Mouse (Mus musculus): ENCODE measurements at regions not wholly inside any gene's neighbourhood (a gene's known extent, or its start where the extent isn't known, plus 50 kb on each side); places are given as distances from the start of the nearest gene placed in this dataset.
A peak's percentile ranks its signal among the peaks of the same experiment; 100 is the strongest.

DNA sequence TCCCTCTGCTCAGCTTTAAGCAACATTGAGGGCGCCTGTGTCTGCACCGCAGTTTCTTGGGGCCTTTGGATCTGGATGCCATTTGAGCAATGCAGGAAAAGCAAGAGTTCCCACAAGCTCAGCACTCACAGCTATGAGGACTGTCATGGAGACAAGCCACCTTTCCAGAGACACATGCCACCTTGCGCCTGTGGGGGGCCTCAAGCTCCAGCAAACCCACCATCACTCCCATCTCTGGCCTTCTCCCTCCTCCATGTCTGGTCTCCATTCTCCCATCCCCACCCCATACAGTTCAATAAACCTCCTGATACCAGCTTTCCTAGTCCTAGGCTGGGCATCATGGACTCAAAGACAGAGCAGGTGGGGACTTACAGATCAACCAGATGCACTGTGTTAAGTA, 97.8 kb downstream of the Wdr11 start:
- H3K4me2 ChIP-seq (ENCODE audit: low read depth, low read length): no peak overlapping the region
- H3K27ac ChIP-seq (replicated peaks; ENCODE audit: low read depth, low read length): no peak overlapping the region
- H3K9me3 ChIP-seq (ENCODE audit: control insufficient read depth, low read length): no peaks in the 10 kb centered on the region
- no peak overlapping the region for H3K4me3 ChIP-seq (ENCODE audit: low read depth, low read length)
- WGBS: 96% methylated on average over 3 of the region's 3 CpGs
- H3K36me3 ChIP-seq (ENCODE audit: control insufficient read depth, insufficient read depth, low read length): no peaks in the 10 kb centered on the region
- ATAC-seq (ENCODE audit: low read depth) (no peak), DNase-seq (ENCODE audit: low spot score) (no peak)
- H3K9ac ChIP-seq (ENCODE audit: low read depth, low read length): no peak overlapping the region
- H3K27me3 ChIP-seq (replicated peaks; ENCODE audit: control insufficient read depth, insufficient read depth, low read length): no peaks in the 10 kb centered on the region
- H3K4me1 ChIP-seq (ENCODE audit: control insufficient read depth, insufficient read depth, low read length): peaks cover 20% of the 10 kb centered on the region

DNA sequence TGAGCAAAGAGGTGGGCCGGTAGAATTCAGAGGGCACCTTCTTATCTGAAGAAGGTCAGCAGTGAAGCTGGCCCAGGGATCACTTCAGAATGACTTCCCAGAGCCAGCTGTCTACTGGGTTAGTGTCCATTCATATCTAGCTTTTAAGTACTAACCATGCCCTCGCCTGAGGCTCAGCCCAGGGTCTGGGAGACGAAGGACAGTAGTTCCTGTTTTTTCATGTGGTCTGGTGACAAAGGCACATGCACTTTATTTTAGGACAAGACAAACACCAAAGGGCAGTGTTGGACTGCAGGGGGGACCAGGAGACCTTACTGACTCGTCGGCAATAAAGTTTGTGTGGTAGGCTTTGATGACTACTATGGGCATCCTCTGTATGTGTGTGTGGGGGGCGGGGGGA, 99.2 kb downstream of the Wdr11 start:
- no peak overlapping the region; the same call in 1 of the 2 replicates for H3K27ac ChIP-seq (replicated peaks; ENCODE audit: low read depth, low read length)
- ATAC-seq (ENCODE audit: low read depth): no peak

DNA sequence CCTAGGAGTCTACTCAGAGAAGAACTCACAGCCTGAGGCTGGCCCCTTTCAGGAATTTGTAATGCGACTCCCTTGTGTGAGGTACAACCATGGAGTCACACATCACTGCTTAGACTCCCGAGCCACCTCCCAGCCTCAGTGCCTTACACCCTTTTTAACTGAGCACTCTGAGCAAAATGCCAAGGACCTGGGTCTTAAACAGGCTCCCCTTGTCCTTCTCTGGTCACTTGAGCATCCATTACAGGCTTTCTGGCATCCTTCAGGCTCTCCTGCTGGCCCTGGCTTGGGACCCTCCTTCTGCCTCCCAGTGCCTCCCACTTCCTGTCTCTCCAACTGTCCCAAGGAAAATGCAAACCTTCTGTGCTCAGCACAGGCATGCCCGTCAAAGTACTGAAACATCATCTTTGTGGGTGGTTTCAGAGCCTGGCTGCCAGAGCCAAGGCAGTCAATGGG, 100.0 kb downstream of the Wdr11 start:
- H3K27ac ChIP-seq (replicated peaks; ENCODE audit: low read depth, low read length): peak overlapping the region; percentile 74
- peaks cover 11% of the 10 kb centered on the region; the same call in 1 of the 2 replicates for H3K4me1 ChIP-seq (ENCODE audit: control insufficient read depth, insufficient read depth, low read length)
- WGBS: 16% methylated on average over 3 of the region's 3 CpGs
- no peaks in the 10 kb centered on the region for H3K27me3 ChIP-seq (replicated peaks; ENCODE audit: control insufficient read depth, insufficient read depth, low read length)
- ATAC-seq (ENCODE audit: low read depth): peak; percentile 80
- H3K9me3 ChIP-seq (ENCODE audit: control insufficient read depth, low read length): no peaks in the 10 kb centered on the region
- H3K9ac ChIP-seq (ENCODE audit: low read depth, low read length): no peak overlapping the region
- no peak overlapping the region for H3K4me3 ChIP-seq (ENCODE audit: low read depth, low read length)
- no peak overlapping the region for H3K4me2 ChIP-seq (ENCODE audit: low read depth, low read length)
- peak; percentile 78 for DNase-seq (ENCODE audit: low spot score)
- no peaks in the 10 kb centered on the region for H3K36me3 ChIP-seq (ENCODE audit: control insufficient read depth, insufficient read depth, low read length)

More for the DNA sequence above, 99.2 kb downstream of the Wdr11 start:
- H3K9ac ChIP-seq (ENCODE audit: low read depth, low read length): no peak overlapping the region
- H3K27me3 ChIP-seq (replicated peaks; ENCODE audit: control insufficient read depth, insufficient read depth, low read length): no peaks in the 10 kb centered on the region
- H3K4me3 ChIP-seq (ENCODE audit: low read depth, low read length): no peak overlapping the region
- DNase-seq (ENCODE audit: low spot score): no peak
- 83% methylated on average over 6 of the region's 6 CpGs for WGBS
- H3K9me3 ChIP-seq (ENCODE audit: control insufficient read depth, low read length): no peaks in the 10 kb centered on the region
- H3K4me1 ChIP-seq (ENCODE audit: control insufficient read depth, insufficient read depth, low read length): peaks cover 16% of the 10 kb centered on the region
- no peak overlapping the region for H3K4me2 ChIP-seq (ENCODE audit: low read depth, low read length)
- no peaks in the 10 kb centered on the region for H3K36me3 ChIP-seq (ENCODE audit: control insufficient read depth, insufficient read depth, low read length)

DNA sequence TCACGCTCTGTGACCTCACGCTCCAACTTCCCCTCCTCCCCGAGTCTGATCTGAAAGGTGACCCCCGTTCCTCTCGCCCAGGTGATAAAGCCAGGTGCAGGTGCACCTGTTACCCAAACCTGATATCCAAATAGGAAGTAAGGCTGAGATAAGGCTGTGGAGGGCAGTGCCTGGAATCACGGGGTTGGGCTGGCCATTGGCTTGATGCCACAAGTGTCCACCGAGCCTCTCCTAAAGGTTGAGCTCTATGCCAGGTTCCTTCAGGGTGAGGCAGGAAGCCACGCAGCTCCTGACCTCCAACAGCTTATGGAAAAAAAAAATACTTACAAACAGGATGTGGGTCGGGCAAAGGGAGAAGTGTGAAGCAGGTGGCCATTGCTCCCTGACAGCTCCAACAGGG, 102.0 kb downstream of the Wdr11 start:
- no peak overlapping the region for H3K27ac ChIP-seq (replicated peaks; ENCODE audit: low read depth, low read length)
- no peak overlapping the region for H3K4me2 ChIP-seq (ENCODE audit: low read depth, low read length)
- no peaks in the 10 kb centered on the region for H3K27me3 ChIP-seq (replicated peaks; ENCODE audit: control insufficient read depth, insufficient read depth, low read length)
- no peaks in the 10 kb centered on the region for H3K9me3 ChIP-seq (ENCODE audit: control insufficient read depth, low read length)
- peaks cover 4% of the 10 kb centered on the region; the same call in 1 of the 2 replicates for H3K4me1 ChIP-seq (ENCODE audit: control insufficient read depth, insufficient read depth, low read length)
- H3K36me3 ChIP-seq (ENCODE audit: control insufficient read depth, insufficient read depth, low read length): no peaks in the 10 kb centered on the region
- ATAC-seq (ENCODE audit: low read depth): no peak
- DNase-seq (ENCODE audit: low spot score): no peak
- H3K9ac ChIP-seq (ENCODE audit: low read depth, low read length): no peak overlapping the region
- H3K4me3 ChIP-seq (ENCODE audit: low read depth, low read length): no peak overlapping the region
- 79% methylated on average over 9 of the region's 9 CpGs for WGBS

DNA sequence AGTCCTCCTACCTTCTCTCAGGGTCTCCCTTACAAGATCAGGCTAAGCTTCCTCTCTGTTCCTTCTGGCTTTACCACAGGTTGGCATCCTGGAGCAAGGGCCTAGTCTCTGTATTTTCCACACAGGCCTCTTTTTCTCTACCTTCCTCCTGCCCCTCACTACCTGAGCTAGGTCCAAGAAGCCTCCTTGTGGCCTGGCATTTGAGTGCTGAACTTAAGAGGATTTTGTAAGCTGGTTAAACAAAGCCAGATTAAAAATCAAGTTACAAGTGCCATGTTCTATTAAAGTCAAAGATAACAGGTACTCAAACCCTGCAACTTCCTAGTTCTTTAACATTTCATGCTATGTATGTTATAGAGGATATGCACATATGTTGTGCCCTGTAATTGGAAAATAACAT, 102.5 kb downstream of the Wdr11 start:
- Histone ChIP-seq H3K27ac (replicated peaks; ENCODE audit: low read depth, low read length) (no peak overlapping the region), H3K4me1 (ENCODE audit: control insufficient read depth, insufficient read depth, low read length) (peaks cover 4% of the 10 kb centered on the region; the same call in 1 of the 2 replicates), H3K4me2 (ENCODE audit: low read depth, low read length) (no peak overlapping the region), H3K36me3 (ENCODE audit: control insufficient read depth, insufficient read depth, low read length) (no peaks in the 10 kb centered on the region), H3K4me3 (ENCODE audit: low read depth, low read length) (no peak overlapping the region), H3K9ac (ENCODE audit: low read depth, low read length) (no peak overlapping the region), H3K27me3 (replicated peaks; ENCODE audit: control insufficient read depth, insufficient read depth, low read length) (no peaks in the 10 kb centered on the region), H3K9me3 (ENCODE audit: control insufficient read depth, low read length) (no peaks in the 10 kb centered on the region)
- no peak for DNase-seq (ENCODE audit: low spot score)
- no peak for ATAC-seq (ENCODE audit: low read depth)

DNA sequence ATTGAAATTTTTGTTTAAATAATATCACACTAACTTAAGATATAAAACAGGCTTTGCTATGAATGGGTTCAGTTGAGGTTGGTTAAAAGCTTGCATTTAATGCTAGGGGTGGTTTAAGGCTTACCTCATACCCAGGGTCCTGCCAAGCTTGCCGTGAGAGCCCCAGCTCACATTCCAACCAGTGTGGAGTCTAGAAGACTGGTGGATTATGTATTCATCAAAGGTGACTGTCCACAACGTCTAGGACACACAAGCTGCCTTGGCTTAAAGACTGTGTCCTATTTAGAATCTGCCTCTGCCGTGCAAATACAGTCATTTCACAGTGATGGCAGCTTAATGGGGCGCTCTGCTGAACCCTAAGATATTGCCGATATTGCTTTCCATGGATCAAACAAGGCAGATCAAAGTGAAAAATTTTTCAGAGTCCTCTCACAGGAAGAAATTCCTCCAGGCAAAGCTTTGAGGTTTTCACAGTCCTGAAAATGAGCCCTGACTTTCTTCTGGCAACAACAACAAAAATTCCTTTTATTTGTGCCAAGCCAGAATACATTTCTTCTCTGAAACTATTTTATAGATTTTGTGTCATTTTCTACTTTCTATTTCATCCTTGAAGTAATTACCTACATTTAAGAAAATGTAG, 108.4 kb downstream of the Wdr11 start:
- 37% methylated on average over 5 of the region's 5 CpGs for WGBS
- ATAC-seq (ENCODE audit: low read depth): no peak
- no peak overlapping the region for H3K27ac ChIP-seq (replicated peaks; ENCODE audit: low read depth, low read length)
- H3K36me3 ChIP-seq (ENCODE audit: control insufficient read depth, insufficient read depth, low read length): no peaks in the 10 kb centered on the region
- no peak overlapping the region for H3K9ac ChIP-seq (ENCODE audit: low read depth, low read length)
- no peaks in the 10 kb centered on the region for H3K27me3 ChIP-seq (replicated peaks; ENCODE audit: control insufficient read depth, insufficient read depth, low read length)
- H3K4me2 ChIP-seq (ENCODE audit: low read depth, low read length): no peak overlapping the region
- H3K9me3 ChIP-seq (ENCODE audit: control insufficient read depth, low read length): no peaks in the 10 kb centered on the region
- H3K4me3 ChIP-seq (ENCODE audit: low read depth, low read length): no peak overlapping the region
- peak; percentile 67 for DNase-seq (ENCODE audit: low spot score)
- peaks cover 7% of the 10 kb centered on the region for H3K4me1 ChIP-seq (ENCODE audit: control insufficient read depth, insufficient read depth, low read length)

DNA sequence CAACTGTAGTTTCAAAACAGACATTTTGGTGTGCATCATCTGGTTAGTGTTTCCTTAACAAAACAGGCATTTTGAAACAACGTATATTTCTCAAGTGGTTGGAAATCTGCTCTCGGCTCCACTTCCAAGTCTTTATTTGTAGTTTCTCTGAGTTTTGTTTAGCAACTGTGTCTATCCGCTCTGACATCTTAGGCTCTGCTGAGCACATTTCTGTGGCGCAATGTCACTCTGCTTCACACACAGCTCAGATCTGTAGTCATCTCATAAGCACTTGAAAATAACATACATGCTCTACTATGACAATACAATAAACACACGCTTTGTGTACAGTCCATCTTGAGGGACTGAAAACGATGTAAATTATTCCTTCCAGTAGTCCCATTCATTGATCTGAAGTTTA, 135.9 kb downstream of the Wdr11 start:
- no peak for ATAC-seq (ENCODE audit: low read depth)
- WGBS: 78% methylated on average over 6 of the region's 6 CpGs
- peaks cover 16% of the 10 kb centered on the region; the same call in 1 of the 2 replicates for H3K4me1 ChIP-seq (ENCODE audit: control insufficient read depth, insufficient read depth, low read length)

DNA sequence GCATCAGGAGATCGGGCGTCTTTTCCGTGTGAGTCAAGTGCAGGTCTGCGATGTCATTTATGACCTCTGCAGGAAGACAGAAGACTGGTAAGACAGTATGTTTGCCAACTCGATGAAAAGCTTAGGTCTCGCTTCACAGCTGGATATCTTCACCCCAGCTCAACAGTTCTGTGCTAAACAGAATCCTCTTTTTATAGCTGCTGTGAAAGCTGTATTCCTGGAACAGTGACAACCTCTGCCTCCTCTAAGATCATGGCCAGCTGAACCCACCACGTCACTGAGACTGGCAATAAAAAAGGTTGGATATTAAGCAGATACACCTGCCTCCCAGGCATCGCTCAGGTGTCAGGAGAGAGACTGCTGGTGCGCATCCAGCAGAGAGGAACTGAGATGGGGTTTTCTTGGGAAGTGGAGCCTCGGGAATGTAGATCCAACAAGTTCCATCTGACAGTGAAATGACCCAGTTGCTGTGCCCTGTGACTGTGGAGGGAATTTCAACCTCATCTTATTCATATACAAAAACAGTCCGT, 138.1 kb downstream of the Wdr11 start:
- Histone ChIP-seq H3K4me2 (ENCODE audit: low read depth, low read length) (no peak overlapping the region), H3K9ac (ENCODE audit: low read depth, low read length) (no peak overlapping the region), H3K4me3 (ENCODE audit: low read depth, low read length) (no peak overlapping the region), H3K4me1 (ENCODE audit: control insufficient read depth, insufficient read depth, low read length) (peaks cover 16% of the 10 kb centered on the region; the same call in 1 of the 2 replicates), H3K36me3 (ENCODE audit: control insufficient read depth, insufficient read depth, low read length) (no peaks in the 10 kb centered on the region), H3K27ac (replicated peaks; ENCODE audit: low read depth, low read length) (no peak overlapping the region), H3K9me3 (ENCODE audit: control insufficient read depth, low read length) (no peaks in the 10 kb centered on the region), H3K27me3 (replicated peaks; ENCODE audit: control insufficient read depth, insufficient read depth, low read length) (no peaks in the 10 kb centered on the region)
- DNase-seq (ENCODE audit: low spot score) (no peak), ATAC-seq (ENCODE audit: low read depth) (no peak)
- 70% methylated on average over 11 of the region's 11 CpGs for WGBS

More for the DNA sequence above, 135.9 kb downstream of the Wdr11 start:
- Histone ChIP-seq H3K27ac (replicated peaks; ENCODE audit: low read depth, low read length) (no peak overlapping the region), H3K9ac (ENCODE audit: low read depth, low read length) (no peak overlapping the region), H3K27me3 (replicated peaks; ENCODE audit: control insufficient read depth, insufficient read depth, low read length) (no peaks in the 10 kb centered on the region), H3K9me3 (ENCODE audit: control insufficient read depth, low read length) (no peaks in the 10 kb centered on the region), H3K36me3 (ENCODE audit: control insufficient read depth, insufficient read depth, low read length) (no peaks in the 10 kb centered on the region), H3K4me3 (ENCODE audit: low read depth, low read length) (no peak overlapping the region), H3K4me2 (ENCODE audit: low read depth, low read length) (no peak overlapping the region)
- no peak for DNase-seq (ENCODE audit: low spot score)

DNA sequence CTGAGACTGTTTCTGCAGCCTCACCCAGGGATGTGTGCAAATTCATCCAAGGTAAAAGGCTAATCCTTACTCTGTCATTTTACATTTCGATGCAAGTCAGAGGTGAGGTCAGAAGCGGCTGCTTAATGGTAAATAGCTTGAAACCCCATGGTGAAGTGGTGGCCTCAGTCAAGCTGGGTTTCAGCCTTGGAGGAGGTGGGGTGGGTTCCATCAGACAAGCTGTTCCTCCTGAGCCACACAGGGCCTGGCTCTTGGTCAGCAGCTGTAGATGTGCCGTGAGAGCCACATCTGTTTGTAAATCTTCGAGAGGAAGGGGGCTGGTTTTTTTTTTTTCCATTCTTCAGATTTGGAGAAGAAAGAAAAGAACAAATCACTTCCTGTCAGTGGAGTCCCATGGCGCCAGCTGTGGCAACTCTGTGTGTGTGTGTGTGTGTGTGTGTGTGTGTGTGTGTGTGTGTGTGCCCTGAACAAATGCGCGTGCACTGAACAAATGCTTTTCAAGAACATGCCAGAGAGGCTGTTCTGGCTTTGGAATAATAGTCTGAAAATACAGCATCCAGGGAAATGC, 139.2 kb downstream of the Wdr11 start:
- Histone ChIP-seq H3K36me3 (ENCODE audit: control insufficient read depth, insufficient read depth, low read length) (no peaks in the 10 kb centered on the region), H3K9me3 (ENCODE audit: control insufficient read depth, low read length) (no peaks in the 10 kb centered on the region), H3K4me1 (ENCODE audit: control insufficient read depth, insufficient read depth, low read length) (peaks cover 16% of the 10 kb centered on the region; the same call in 1 of the 2 replicates), H3K27me3 (replicated peaks; ENCODE audit: control insufficient read depth, insufficient read depth, low read length) (no peaks in the 10 kb centered on the region), H3K4me2 (ENCODE audit: low read depth, low read length) (no peak overlapping the region), H3K9ac (ENCODE audit: low read depth, low read length) (no peak overlapping the region), H3K4me3 (ENCODE audit: low read depth, low read length) (no peak overlapping the region), H3K27ac (replicated peaks; ENCODE audit: low read depth, low read length) (no peak overlapping the region)
- no peak for ATAC-seq (ENCODE audit: low read depth)
- DNase-seq (ENCODE audit: low spot score): peak; percentile 39
- WGBS: 49% methylated on average over 7 of the region's 7 CpGs
